Mouse (Mus musculus) cortical plate, adult 2 months (tissue): ENCODE measurements around the gene Treml2.

Source experiments
- CTCF ChIP-seq: fragments of 200-500 bp; IDR thresholded peaks from 2 replicates; pipeline ENCODE4 v1.5.1; 2011; ENCODE audit warnings: mild to moderate bottlenecking, control low read depth, low read length; ENCODE audit not compliant: insufficient read depth; ENCODE audit errors: extremely low read depth
- POLR2A ChIP-seq: fragments of 200-500 bp; IDR thresholded peaks from 2 replicates; pipeline ENCODE4 v1.6.1; 2011; ENCODE audit warnings: mild to moderate bottlenecking, low read length, control low read depth; ENCODE audit not compliant: insufficient read depth; ENCODE audit errors: extremely low read depth

DNA sequence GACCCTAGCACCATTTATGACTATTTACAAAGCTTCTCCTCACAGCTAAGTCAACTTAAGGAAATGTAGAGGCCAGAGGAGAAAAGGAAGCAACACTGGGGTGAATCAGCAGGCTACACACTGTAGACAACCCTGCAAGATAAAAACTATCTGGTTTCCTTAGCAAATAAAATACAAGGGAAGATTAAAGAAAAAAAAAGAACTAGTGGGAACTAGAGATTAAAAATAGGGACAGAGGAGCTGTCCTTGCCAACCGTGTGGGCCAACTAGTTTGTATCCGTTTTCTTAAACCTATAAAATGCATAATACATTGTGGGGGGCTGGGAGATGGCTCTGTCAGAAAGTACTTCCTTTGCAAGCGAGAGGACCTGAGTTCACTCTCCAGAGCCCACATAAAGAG lies 42.6 kb downstream of the Treml2 start:
- TF ChIP-seq POLR2A (no peak), CTCF (no peak)
